Mouse (Mus musculus) small intestine, adult 2 months (tissue): ENCODE data around the gene Atf6.

ENCODE experiments used
- CTCF ChIP-seq: fragments of 200-500 bp; IDR thresholded peaks from 2 replicates; pipeline ENCODE4 v1.5.1; 2012; ENCODE audit warnings: low read depth, mild to moderate bottlenecking, control low read depth, inconsistent platforms, low read length, moderate library complexity, mixed read lengths; ENCODE audit not compliant: insufficient replicate concordance, insufficient read length; ENCODE audit errors: extremely low read depth
- POLR2A ChIP-seq: fragments of 200-500 bp; IDR thresholded peaks from 2 replicates; pipeline ENCODE4 v1.6.1; 2012; ENCODE audit warnings: low read depth, mild to moderate bottlenecking, control low read depth, inconsistent platforms, low read length, moderate library complexity

DNA sequence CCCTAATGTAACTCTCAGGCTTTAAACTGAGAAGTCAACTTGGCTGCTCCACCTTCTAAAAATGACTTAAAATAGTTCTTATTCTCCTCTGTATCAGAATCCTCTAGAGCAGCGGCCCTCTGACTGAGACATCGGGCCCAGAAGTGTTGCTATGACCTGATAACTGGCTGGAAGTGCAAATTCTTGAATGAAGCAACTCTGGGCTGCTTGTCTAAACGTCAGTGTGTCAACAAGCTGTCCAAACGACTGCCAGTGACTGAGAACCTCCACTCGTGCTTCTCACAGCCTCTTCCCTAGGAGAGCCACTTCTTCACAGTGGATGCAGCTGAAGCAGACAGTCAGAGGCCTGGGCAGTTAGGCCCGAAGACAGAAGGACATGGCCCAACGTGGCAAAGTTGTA is 64.9 kb downstream of the Atf6 start:
- TF ChIP-seq POLR2A: no peak
- TF ChIP-seq CTCF: no peak
